Mouse (Mus musculus) cerebellum, adult 9-10 months (tissue): ENCODE data around the gene Igsf8.

ENCODE experiments used
- DNase-seq: peaks from one replicate; pipeline ENCODE4 v3.0.0; 2022

The Igsf8 gene

DNA sequence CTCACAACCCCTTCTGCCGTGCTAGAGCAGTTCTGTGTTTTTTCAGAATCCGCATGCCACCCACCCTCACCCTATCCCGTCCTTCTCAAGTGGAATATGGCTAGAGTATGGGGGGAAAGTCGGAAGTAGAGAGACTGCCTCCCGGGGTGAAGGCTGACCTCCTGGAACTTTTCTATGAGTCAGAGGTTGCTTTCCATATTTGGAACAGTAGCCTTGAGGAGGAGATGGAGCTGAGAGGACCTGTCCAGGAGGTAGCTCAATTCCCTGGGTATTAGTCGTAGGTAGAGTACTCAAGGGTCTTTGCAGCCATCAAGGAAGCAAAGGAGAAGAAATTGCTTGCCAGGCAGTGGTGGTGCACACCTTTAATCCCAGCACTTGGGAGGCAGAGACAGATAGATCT is 90.6 kb downstream of the Igsf8 start:
- DNase-seq, result no peak

DNA sequence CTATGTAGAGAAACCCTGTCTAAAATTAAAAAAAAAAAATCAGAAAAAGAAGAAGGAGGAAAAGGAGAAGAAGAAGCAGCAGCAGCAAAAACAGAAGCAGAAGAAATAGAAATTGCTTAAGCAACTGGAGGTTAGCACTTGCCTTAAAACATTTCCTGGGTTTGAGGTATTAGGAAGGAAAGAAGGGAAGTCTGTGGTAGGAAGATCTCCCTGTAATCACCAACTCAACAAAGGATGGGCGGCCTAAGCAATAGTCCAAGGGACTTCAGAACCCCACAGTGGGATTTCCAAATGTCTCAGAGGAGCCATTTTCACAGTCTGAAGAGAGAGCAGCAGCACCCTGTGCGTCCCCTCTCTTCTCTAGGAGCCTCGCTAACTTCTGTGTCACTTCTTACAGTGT is 91.0 kb downstream of the Igsf8 start:
- no peak for DNase-seq

DNA sequence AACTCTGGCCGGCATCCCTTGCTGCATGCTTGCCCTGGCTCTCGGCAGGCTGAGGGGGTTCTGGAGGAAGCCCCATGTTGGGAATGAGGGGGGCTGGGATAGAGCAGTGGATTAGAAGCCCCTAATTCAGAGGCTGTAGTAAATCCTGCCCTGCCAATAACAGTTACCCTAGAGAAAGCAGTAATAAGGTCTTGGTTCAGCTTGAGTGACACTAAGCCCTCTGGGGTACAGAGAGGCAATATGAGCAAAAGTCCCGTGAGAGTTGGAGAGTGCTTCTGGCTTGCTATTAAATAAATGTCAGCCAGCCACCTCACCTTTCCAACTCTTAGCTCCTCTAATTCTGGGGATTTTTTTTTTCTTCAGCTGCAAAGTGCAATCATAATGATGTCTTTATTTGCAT is 93.9 kb downstream of the Igsf8 start:
- DNase-seq, result no peak

DNA sequence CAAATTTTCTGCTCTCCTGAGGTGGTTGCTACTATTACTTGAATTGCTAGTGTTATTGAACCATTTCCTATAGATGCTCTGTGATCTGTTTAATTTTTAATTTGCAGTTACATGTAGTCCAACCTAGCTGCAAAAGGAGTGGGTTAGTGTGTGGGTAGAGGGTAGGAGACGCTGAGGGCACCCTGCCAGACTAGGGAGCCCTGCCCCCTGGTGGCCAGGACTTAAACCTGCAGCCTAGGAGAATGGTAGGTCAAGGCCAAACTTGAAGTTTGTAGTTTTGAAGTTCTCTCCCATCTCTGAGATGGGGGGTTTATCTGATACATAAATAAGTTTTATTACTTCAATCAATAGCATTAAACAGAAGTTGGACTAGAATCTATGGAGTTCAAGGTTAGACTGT is 96.1 kb downstream of the Igsf8 start:
- peak; percentile 75 for DNase-seq

DNA sequence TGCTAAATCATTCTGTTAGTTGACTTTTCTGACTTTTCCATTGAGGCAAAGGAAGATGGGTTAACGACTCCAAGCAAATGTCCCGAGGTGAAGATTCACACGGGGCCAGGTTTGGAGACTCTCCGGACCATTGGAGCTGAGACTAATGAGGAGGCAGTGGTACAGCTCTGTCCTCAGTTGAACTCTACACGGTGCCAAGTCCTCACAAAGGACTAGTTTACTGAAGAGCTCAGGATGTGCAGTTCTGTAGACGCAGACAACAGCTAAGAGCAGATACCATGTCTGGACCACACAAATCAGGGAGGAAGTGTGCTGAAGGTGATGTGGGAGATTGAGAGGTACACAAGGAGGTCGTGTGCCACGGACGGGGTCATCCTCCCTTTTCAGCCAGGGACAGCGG is 96.9 kb downstream of the Igsf8 start:
- no peak for DNase-seq

DNA sequence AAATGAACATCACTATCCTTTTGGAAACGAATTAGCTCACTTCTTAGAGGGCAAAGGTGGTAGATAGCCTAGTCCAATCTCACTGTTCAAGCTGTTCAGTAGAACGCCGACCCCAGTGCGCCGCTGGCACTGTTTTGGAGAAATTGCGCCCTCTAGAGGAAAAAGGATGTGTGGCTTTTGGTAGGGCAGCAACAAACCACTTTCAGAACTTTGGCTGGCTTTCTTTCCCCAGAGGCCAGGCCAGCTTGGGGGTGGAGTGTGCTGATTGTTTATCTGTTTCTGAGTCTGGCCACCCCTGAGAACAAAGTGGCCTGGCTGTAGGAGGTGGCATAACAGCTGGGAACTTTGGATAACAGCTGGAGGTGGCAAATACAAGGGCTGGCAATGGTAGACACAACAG is 103.2 kb downstream of the Igsf8 start:
- DNase-seq, result peak; percentile 68

DNA sequence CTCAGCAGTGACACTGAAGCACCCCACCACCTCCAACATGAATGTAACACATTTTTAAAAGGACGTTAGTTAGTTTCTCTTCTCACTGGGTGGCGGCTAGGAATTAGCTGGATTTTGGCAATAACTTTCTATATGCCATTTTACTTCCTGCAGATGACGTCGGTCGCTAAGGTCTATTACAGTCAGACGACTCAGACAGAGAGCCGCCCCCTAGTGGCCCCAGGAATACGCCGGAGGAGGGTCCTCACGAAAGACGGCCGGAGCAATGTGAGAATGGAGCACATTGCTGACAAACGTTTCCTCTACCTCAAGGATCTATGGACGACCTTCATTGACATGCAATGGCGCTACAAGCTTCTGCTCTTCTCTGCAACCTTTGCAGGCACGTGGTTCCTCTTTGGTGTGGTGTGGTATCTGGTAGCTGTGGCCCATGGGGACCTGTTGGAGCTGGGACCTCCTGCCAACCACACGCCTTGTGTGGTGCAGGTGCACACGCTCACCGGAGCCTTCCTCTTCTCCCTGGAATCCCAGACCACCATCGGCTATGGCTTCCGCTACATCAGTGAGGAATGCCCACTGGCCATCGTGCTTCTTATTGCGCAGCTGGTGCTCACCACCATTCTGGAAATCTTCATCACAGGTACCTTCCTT is 107.5 kb downstream of the Igsf8 start:
- DNase-seq, result no peak
